Mouse (Mus musculus) liver, embryonic 15.5 days (tissue): ENCODE measurements around the gene Capza3. TPM values are rescaled to one million over a fixed set of nuclear protein-coding genes. Genes with fewer than 3 reads are reported as not detected.

Experiments
- ATAC-seq: fragments of 200-750 bp; cut with Nextera tagmentation; 2 replicates; pipeline ENCODE4 v1.8.0; 2017; ENCODE audit warnings: moderate number of reproducible peaks, mild to moderate bottlenecking, moderate library complexity; ENCODE audit not compliant: insufficient read depth
- H3K27ac ChIP-seq: fragments of 300-500 bp; sonication (generic); replicated peaks from 2 replicates; pipeline ENCODE4 v1.5.1; 2015; ENCODE audit warnings: mild to moderate bottlenecking, inconsistent platforms
- H3K27me3 ChIP-seq: fragments of 300-500 bp; sonication (generic); 2 replicates; pipeline ENCODE4 v1.6.1; 2015; ENCODE audit warnings: mild to moderate bottlenecking, inconsistent platforms
- H3K36me3 ChIP-seq: fragments of 300-500 bp; sonication (generic); replicated peaks from 2 replicates; pipeline ENCODE4 v1.6.1; 2015; ENCODE audit warnings: moderate library complexity, mild to moderate bottlenecking, inconsistent platforms
- H3K4me1 ChIP-seq: fragments of 300-500 bp; sonication (generic); replicated peaks from 2 replicates; pipeline ENCODE4 v1.6.1; 2015; ENCODE audit warnings: inconsistent platforms
- H3K4me2 ChIP-seq: fragments of 300-500 bp; sonication (generic); 2 replicates; pipeline ENCODE4 v1.6.1; 2015; ENCODE audit warnings: moderate library complexity, mild to moderate bottlenecking, inconsistent platforms
- H3K4me3 ChIP-seq: fragments of 300-500 bp; sonication (generic); replicated peaks from 2 replicates; pipeline ENCODE4 v1.5.1; 2015; ENCODE audit warnings: mild to moderate bottlenecking, inconsistent platforms
- H3K9ac ChIP-seq: fragments of 300-500 bp; sonication (generic); 2 replicates; pipeline ENCODE4 v1.6.1; 2015; ENCODE audit warnings: moderate library complexity, mild to moderate bottlenecking, inconsistent platforms
- H3K9me3 ChIP-seq: fragments of 300-500 bp; sonication (generic); replicated peaks from 2 replicates; pipeline ENCODE4 v1.6.1; 2016; ENCODE audit warnings: inconsistent platforms
- WGBS: fragments of 180-500 bp; shearing (Covaris S2); methylation state at CpG from one replicate; pipeline ENCODE4 v1.1.7; 2015; ENCODE audit warnings: mixed read lengths; ENCODE audit not compliant: insufficient replicate concordance; 5-methylcytosine and 5-hydroxymethylcytosine counted together
- polyA plus RNA-seq: library from polyadenylated mRNA; unstranded; fragments of >200 nt; fragmentation: Nextera tagmentation; extraction: Ambion mirVana; gene quantifications from 2 replicates; pipeline ENCODE4 v1.2.1, GENCODE M21; 2015

The Capza3 gene
- not detected in 2 replicates for polyA plus RNA-seq

DNA sequence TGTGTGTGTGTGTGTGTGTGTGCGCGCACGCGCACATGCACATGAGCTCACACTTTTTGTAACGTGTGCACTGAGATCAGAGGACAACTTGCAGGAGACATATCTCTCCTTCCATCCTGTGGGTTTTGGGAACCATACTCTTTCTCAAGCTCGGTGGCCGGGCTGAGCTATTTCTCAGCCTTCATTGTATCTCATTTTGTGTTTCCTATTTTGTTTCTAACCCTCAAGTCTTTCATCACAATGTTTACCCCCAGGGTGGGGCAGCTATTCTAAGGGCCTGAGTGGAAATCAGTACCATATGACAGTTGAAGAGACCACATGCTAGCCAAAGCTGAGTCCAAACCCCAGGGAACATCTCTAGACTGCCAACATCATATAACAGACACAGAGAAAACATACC, at the start of gene Capza3:
TSS of gene Capza3 (plus strand) at position 301 of the 400 bp plus-strand sequence.
- Histone ChIP-seq H3K27ac (no peak within 1 kb of the TSS), H3K4me2 (no peak within 1 kb of the TSS), H3K4me3 (no peak within 1 kb of the TSS), H3K9me3 (no peaks in the 10 kb centered on the region), H3K9ac (no peak within 1 kb of the TSS), H3K27me3 (no peaks in the 10 kb centered on the region), H3K36me3 (no peaks in the 10 kb centered on the region), H3K4me1 (no peaks in the 10 kb centered on the region)
- no peak for ATAC-seq
- WGBS = 80% methylated on average over 7 of the region's 7 CpGs

DNA sequence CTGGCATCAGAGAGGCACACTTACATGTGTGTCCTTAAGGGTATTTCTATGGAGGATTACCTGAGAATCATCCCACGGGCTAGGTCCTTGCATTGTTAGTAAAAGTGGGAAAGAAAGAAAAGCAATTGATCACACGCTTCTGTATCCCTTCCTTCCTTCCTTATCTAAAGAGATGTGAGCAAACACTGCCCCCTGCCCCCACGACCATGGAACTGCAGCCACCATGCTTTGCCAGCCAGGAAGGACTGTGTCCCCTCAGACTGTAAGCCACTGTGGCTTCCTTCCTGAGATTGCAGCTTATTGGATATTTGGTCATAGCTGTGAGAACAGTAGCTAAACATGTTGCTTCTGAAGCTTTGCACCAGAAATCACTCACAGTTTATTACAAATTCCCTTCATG, 35.9 kb upstream of the Capza3 start:
- no peak overlapping the region for H3K9ac ChIP-seq
- ATAC-seq = no peak
- H3K27me3 ChIP-seq = no peaks in the 10 kb centered on the region
- H3K27ac ChIP-seq = no peak overlapping the region
- H3K4me1 ChIP-seq = no peaks in the 10 kb centered on the region
- H3K4me3 ChIP-seq = no peak overlapping the region
- 57% methylated on average over 3 of the region's 3 CpGs for WGBS
- H3K9me3 ChIP-seq = no peaks in the 10 kb centered on the region; the same call in 1 of the 2 replicates
- no peaks in the 10 kb centered on the region for H3K36me3 ChIP-seq
- no peak overlapping the region for H3K4me2 ChIP-seq

DNA sequence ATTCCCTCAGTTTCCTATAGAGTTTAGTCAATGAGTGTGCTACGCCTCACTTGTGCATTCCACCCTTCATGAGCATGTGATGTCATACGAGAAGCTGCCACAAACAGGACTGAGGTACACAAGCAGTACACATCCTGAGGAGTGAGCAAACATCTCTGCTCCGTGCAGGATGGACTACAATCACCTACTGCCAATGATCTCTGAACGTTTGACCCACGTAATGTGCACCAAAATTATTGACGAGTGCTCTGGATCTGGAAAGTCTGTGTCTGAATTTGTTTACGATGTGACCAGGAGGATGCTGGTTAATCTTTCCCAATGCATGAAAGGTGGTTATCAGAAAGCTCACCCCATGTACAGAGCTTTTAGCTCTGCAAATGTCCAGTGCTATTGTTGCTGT, 16.6 kb upstream of the Capza3 start:
- H3K27ac ChIP-seq = no peak overlapping the region
- H3K27me3 ChIP-seq = no peaks in the 10 kb centered on the region
- H3K36me3 ChIP-seq = no peaks in the 10 kb centered on the region
- H3K4me2 ChIP-seq = no peak overlapping the region
- H3K4me1 ChIP-seq = no peaks in the 10 kb centered on the region
- no peaks in the 10 kb centered on the region for H3K9me3 ChIP-seq
- 57% methylated on average over 7 of the region's 7 CpGs for WGBS
- ATAC-seq = no peak
- H3K4me3 ChIP-seq = no peak overlapping the region
- no peak overlapping the region for H3K9ac ChIP-seq

DNA sequence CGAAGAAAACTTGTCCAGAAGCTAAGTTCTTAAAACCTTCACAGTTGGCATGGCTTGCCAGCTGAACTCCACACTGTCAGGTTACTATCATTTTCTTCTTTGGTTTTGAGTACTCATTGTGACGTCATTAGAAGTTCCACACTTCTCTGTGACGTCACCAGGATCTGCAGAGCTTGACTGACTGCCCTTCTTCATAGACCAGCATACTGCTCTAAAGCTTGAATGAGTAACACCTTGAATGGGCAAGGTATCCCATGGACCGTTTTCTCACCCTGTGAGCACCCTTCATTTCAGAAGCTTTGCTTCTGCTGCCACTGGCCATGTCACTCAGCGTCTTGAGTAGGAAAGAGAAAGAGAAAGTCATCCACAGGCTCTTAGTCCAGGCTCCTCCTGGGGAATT, 305 bp downstream of the Capza3 start, which contains the start of gene Plcz1:
TSS of gene Plcz1 (minus strand) at position 101 of the 400 bp plus-strand sequence.
- H3K9me3 ChIP-seq = no peaks in the 10 kb centered on the region
- no peaks in the 10 kb centered on the region for H3K27me3 ChIP-seq
- 54% methylated on average over 5 of the region's 5 CpGs for WGBS
- no peak within 1 kb of the TSS for H3K27ac ChIP-seq
- H3K4me3 ChIP-seq = no peak within 1 kb of the TSS
- no peak within 1 kb of the TSS for H3K9ac ChIP-seq
- no peak within 1 kb of the TSS for H3K4me2 ChIP-seq
- ATAC-seq = no peak
- H3K4me1 ChIP-seq = no peaks in the 10 kb centered on the region
- H3K36me3 ChIP-seq = no peaks in the 10 kb centered on the region

DNA sequence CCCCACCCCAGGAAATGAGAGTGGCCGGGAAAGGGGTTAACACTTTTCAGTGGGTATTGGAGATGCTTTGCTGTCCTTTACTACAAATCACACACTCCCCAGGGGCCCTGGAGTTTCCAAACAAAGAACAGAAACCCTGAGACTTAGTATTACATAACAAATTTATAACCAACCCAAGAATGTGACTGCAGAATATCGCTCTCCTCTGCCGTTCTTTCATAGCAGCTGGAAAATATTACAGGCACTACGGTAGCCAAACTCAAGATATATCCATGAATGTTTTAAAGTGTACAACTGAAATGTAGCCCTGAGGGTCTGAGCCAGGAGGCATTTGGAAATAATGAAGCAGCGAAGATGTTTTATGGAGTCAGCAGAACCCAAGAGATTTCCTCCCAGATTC, 10.4 kb downstream of the Capza3 start:
- Histone ChIP-seq H3K9ac (no peak overlapping the region), H3K9me3 (no peaks in the 10 kb centered on the region), H3K27me3 (no peaks in the 10 kb centered on the region), H3K36me3 (no peaks in the 10 kb centered on the region), H3K27ac (no peak overlapping the region), H3K4me2 (no peak overlapping the region), H3K4me1 (no peaks in the 10 kb centered on the region), H3K4me3 (no peak overlapping the region)
- WGBS = 65% methylated on average over 5 of the region's 5 CpGs
- no peak for ATAC-seq

DNA sequence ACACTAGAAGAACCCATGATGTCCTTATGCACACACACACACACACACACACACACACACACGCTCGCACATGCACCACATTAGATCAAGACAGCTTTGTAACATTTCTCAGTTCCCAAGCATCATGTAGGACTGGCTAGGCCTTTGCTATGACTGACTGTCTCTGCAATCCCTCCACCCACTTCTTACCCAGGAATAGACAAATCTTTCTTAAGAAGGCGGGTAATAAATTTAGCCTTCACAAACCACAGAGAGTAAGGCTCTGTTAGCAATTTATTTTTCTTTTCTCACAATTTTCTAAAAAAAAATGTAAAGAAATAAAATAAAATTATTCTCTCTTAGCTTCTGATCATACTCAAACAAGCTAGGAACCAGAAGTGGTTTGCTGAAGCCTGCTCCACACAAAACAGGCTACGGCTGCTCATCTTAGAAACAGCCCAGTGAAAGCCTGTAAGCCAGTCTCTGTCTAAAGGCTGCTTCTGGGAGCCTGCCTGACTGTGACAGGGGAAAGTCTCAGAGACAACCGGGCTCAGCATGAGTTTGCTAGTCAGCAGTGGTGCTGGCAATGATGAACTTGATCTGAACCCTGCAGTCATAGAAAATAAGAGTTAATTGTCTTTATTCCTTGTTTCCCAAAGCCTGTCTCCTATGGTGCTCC, 13.3 kb downstream of the Capza3 start:
- no peak overlapping the region for H3K4me2 ChIP-seq
- no peak overlapping the region for H3K4me3 ChIP-seq
- no peaks in the 10 kb centered on the region for H3K4me1 ChIP-seq
- H3K27ac ChIP-seq = no peak overlapping the region
- ATAC-seq = no peak
- H3K36me3 ChIP-seq = no peaks in the 10 kb centered on the region
- WGBS = 68% methylated on average over 5 of the region's 5 CpGs
- H3K9me3 ChIP-seq = no peaks in the 10 kb centered on the region
- no peak overlapping the region for H3K9ac ChIP-seq
- no peaks in the 10 kb centered on the region for H3K27me3 ChIP-seq

DNA sequence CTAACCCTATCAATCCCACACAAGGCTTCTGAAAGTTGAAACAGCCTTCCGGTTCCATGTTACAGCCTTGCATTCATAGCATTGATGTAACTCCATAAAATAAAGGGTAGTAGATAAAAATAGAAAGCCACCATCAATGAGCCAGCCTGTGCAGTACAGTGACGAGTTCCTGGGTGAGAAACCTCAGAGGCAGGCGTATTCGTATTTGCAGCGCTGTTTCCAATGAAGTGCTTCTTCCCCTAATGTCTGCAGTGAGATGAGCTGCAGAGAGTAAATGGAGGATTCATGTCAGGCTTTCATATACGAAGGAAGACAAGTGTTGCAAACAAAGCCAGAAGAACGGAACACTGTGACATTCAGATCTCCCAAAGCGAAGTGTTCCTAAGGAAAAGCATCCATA, 28.1 kb downstream of the Capza3 start:
- no peak overlapping the region for H3K27ac ChIP-seq
- no peaks in the 10 kb centered on the region for H3K9me3 ChIP-seq
- no peaks in the 10 kb centered on the region for H3K36me3 ChIP-seq
- no peaks in the 10 kb centered on the region for H3K27me3 ChIP-seq
- WGBS = 79% methylated on average over 8 of the region's 8 CpGs
- no peak for ATAC-seq
- no peaks in the 10 kb centered on the region for H3K4me1 ChIP-seq
- H3K4me3 ChIP-seq = no peak overlapping the region
- H3K4me2 ChIP-seq = no peak overlapping the region
- H3K9ac ChIP-seq = no peak overlapping the region

DNA sequence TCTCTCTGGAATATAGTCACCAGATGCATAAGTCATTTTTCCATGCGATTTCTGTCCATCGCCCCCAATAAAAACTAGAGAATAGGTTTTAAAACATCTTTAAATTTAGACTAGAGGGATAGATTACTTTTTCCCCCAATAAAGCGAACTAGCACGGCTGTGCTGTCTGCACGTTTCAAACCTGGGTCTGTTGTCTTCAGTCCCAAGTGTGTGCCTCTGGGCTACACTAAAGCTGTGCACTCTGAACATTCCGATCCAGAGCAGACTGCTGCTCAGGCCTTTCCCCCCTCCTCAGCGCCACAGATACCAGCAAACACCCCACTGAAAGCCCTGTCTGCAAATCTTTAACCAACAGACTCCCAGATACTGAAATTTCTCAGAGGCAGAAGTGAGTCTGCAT, 39.9 kb downstream of the Capza3 start:
- 69% methylated on average over 7 of the region's 7 CpGs for WGBS
- no peak for ATAC-seq

DNA sequence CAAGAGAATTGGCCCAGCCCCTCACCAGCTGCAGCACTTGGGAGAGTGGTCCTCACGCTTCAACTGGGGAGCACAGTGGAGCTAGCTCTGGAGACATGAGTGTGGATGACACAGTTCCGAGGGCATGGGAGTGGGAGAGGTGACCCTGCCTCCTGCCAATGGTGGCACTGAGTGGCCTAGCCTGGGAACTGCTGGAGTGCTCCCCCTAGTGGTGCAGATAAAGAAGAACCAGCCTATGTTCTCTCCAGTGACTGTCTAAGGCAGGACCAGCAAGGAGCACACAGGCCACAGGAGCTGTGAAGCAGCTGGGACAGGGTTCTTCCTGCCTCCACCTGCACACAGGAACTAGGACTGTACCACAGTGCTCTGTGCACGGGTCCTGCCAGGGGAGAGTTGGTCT, 40.7 kb downstream of the Capza3 start:
- H3K27ac ChIP-seq = no peak overlapping the region
- H3K27me3 ChIP-seq = no peaks in the 10 kb centered on the region
- H3K4me3 ChIP-seq = no peak overlapping the region
- 49% methylated on average over 3 of the region's 3 CpGs for WGBS
- no peaks in the 10 kb centered on the region for H3K9me3 ChIP-seq
- H3K4me1 ChIP-seq = no peaks in the 10 kb centered on the region
- no peaks in the 10 kb centered on the region for H3K36me3 ChIP-seq
- no peak overlapping the region for H3K9ac ChIP-seq
- peak; percentile 40; the same call in 1 of the 2 replicates for ATAC-seq
- no peak overlapping the region for H3K4me2 ChIP-seq

More for the DNA sequence above, 39.9 kb downstream of the Capza3 start:
- Histone ChIP-seq H3K4me2 (no peak overlapping the region), H3K9ac (no peak overlapping the region), H3K27me3 (no peaks in the 10 kb centered on the region), H3K36me3 (no peaks in the 10 kb centered on the region), H3K27ac (no peak overlapping the region), H3K4me3 (no peak overlapping the region), H3K9me3 (no peaks in the 10 kb centered on the region), H3K4me1 (no peaks in the 10 kb centered on the region)

DNA sequence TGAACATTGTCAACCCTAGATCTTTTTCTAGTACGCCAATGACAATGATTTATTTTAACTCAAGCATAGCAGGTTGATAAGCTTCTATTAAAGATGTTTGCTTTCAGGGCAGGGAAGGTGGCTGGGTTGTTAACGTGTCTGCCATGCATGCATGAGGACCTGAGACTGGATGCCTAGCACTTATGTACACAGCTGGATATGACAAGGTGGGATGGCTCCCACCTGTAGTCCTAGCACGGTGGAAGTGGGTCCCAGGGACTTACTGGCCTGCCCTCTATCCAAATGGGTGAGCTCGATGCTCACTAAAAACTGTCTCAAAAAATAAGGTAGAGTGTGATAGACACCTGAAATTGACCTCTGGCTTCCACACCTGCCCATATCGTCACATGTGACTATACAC, 48.8 kb downstream of the Capza3 start:
- no peak overlapping the region for H3K9ac ChIP-seq
- ATAC-seq = no peak
- no peak overlapping the region for H3K4me3 ChIP-seq
- no peaks in the 10 kb centered on the region for H3K27me3 ChIP-seq
- 59% methylated on average over 5 of the region's 5 CpGs for WGBS
- H3K4me1 ChIP-seq = no peaks in the 10 kb centered on the region
- H3K9me3 ChIP-seq = no peaks in the 10 kb centered on the region
- no peaks in the 10 kb centered on the region for H3K36me3 ChIP-seq
- H3K27ac ChIP-seq = no peak overlapping the region
- no peak overlapping the region for H3K4me2 ChIP-seq
